Mouse (Mus musculus): ENCODE data around the gene Dpf2.

DNA sequence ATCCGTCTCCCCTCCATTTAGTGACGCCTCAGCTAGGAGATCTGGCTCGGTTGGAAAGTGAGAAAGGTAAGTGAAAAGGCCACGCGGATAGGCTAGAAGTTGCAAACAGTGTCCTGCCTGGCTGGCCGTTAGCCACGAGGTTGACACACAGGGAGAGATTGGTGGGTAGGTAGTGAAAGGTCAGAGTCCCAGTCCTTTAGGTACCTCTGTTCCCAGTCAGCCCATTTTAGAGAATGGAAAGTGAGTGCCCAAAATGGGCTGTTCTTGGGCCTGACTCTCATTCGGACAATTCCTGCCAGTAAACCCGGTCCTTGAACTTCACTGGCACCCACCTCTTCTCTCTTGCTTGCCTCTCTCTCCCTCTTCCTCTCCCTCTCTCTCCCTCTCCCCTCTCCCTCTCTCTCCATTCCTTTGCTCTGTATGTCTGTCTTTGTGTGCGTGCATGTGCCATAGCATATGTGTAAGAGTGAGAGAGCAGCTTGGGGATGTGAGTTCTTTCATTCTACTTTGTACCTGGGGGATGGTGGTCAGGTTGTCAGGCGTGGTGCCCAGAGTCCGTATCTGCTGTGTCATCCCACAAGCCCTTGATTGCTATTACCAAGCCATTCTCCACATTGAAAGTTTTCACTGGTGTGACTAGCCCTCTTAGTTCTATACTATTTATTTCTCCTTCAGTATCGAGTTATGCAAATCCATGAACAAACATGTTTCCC is at the start of gene Dpf2:
- TF ChIP-seq POLR2A (IDR thresholded peaks at IDR 0.05; ENCODE audit: borderline replicate concordance, low read depth, low read length) (no peak), CTCF (IDR thresholded peaks at IDR 0.05; ENCODE audit: low read depth, low read length) (no peak)
